Mouse (Mus musculus): ENCODE measurements around the gene Rad17.

DNA sequence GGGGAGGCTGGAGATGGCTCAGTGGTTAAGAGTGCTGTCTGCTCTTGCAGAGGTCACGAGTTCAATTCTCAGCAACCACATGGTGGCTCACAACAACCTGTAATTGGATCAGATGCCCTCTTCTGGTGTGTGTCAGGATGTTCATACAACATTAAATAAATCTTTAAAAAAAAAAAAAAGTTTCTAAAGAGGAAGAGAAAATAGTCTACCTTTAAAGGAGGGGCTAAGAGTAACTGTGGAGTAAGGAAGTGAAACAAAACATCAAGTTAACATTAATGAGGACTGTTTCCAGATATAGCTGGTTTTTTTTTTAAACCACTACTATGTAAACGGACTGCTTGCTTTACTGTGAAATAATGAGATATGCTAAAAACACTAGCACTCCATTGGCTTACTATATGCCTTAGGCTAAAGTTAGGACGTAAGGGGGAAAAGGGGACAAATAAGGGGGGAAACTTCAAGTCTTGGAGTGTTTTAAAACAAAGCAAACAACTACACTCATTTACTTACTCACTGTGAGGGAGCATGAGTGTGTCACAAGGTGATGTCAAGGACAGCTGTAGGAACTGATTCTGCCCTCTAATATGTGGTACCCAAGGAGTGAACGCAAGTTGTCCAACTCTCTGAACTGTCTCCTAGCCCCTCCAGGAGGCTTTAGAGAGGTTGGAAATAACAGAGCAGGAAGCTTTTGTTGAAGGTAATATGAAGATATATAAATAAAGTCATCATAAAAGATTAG, 8.2 kb downstream of the Rad17 start:
- no peak for TF ChIP-seq CTCF (IDR thresholded peaks at IDR 0.05)
- TF ChIP-seq EP300 (IDR thresholded peaks at IDR 0.05), result no peak

Data from lung, postnatal 0 days (tissue).